9 mouse cellular contexts compared by ENCODE assay signal in the genomic region with DNA sequence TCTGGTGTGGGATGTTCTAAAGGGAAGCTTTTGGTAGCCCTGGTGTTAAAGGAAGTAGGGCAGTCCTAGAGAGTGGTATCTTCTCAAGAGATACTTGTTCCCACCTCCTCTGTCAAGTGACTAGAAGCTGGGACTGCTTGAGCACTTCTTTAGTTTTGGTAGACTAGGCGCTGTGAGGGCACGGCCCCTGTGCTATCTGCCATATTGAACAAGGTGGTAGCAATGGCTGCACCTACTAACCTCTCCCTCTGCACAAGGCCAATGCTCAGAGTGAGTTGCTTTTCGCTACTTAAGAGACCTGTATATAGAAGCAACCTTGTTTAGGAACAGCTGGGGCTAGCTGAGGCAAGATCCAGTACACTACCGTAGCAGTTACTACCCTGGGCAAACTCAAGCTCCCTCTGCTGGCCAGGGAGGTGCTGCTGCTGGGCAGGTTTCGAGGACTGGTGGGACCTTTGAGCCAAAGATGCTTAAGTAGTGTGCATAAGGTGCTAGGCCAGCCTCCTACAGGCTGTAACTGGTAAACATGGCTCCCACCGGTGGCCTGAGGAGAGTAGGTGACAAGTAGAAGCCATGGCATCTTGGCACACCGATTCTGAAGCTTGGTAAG. TPM values are rescaled to one million over a fixed set of nuclear protein-coding genes. Genes with fewer than 3 reads are reported as not detected.
DNase-seq lines count a peak whose midpoint lies in the region; ATAC-seq and TF ChIP-seq lines count a peak whose summit lies in the region.
"Had no signal": no experiment of that assay in that cellular context is flagged by ENCODE, and none has a peak within 500 bp of the region (broad histone marks: within the 10 kb centered on the region; RNA-seq: fewer than 3 reads in every experiment).

No protein-coding gene starts in this region.

- peak; percentile 71 for DNase-seq in kidney, adult 2 months
- DNase-seq in G1E (ENCODE audit: low spot score) = no peak
- peak; percentile 51 for DNase-seq in liver, postnatal 0 days
- DNase-seq in urinary bladder, postnatal 25 days (ENCODE audit: low spot score) = peak; percentile 48
- DNase-seq in embryo, embryonic 9.5 days (ENCODE audit: extremely low spot score) = no peak

- WGBS in kidney, adult 2 months = 81% methylated on average over 7 of the region's 7 CpGs
- 96% methylated on average over 7 of the region's 7 CpGs for WGBS in kidney, embryonic 15.5 days
- WGBS in liver, postnatal 0 days (ENCODE audit: insufficient replicate concordance) = 78% methylated on average over 7 of the region's 7 CpGs

- no peaks in the 10 kb centered on the region for H3K9me3 ChIP-seq in kidney, embryonic 15.5 days (replicated peaks)
- no peaks in the 10 kb centered on the region for H3K9me3 ChIP-seq in G1E (replicated peaks)
- H3K9me3 ChIP-seq in liver, postnatal 0 days (ENCODE audit: low read length) = no peaks in the 10 kb centered on the region

- no peak overlapping the region for H3K27ac ChIP-seq in kidney, adult 2 months (ENCODE audit: insufficient read depth, low read depth, low read length)
- no peak overlapping the region for H3K27ac ChIP-seq in kidney, embryonic 15.5 days
- H3K27ac ChIP-seq in embryonic fibroblast, embryonic 13.5 days (ENCODE audit: insufficient read depth, low read length) = no peak overlapping the region
- no peak overlapping the region for H3K27ac ChIP-seq in liver, postnatal 0 days (ENCODE audit: low read depth)

- no peaks in the 10 kb centered on the region for H3K27me3 ChIP-seq in kidney, adult 2 months (replicated peaks; ENCODE audit: control insufficient read depth, insufficient read depth, low read length)
- no peaks in the 10 kb centered on the region for H3K27me3 ChIP-seq in kidney, embryonic 15.5 days
- H3K27me3 ChIP-seq in G1E (ENCODE audit: insufficient read depth, low read length) = no peaks in the 10 kb centered on the region
- H3K27me3 ChIP-seq in liver, postnatal 0 days (ENCODE audit: insufficient read depth, low read length) = no peaks in the 10 kb centered on the region

- H3K9ac ChIP-seq in kidney, embryonic 15.5 days = no peak overlapping the region
- H3K9ac ChIP-seq in liver, postnatal 0 days (replicated peaks) = no peak overlapping the region

- TF ChIP-seq EP300 in liver, postnatal 0 days (IDR thresholded peaks at IDR 0.05; ENCODE audit: low read depth) = no peak

- H3K4me1 ChIP-seq in kidney, adult 2 months (ENCODE audit: control insufficient read depth, insufficient read depth, low read length) = peaks cover 5% of the 10 kb centered on the region; the same call in 1 of the 2 replicates
- H3K4me1 ChIP-seq in kidney, embryonic 15.5 days = peaks cover 11% of the 10 kb centered on the region; the same call in 1 of the 2 replicates
- no peaks in the 10 kb centered on the region for H3K4me1 ChIP-seq in G1E (ENCODE audit: insufficient read depth, low read depth, low read length)
- H3K4me1 ChIP-seq in embryonic fibroblast, embryonic 13.5 days (ENCODE audit: control insufficient read depth, insufficient read depth, low read length) = no peaks in the 10 kb centered on the region; the same call in 1 of the 2 replicates
- no peaks in the 10 kb centered on the region for H3K4me1 ChIP-seq in liver, postnatal 0 days (ENCODE audit: insufficient read depth)

- ATAC-seq in kidney, embryonic 15.5 days (replicated peaks; ENCODE audit: low FRiP score) = no peak
- ATAC-seq in G1E (ENCODE audit: extremely low read depth, insufficient number of reproducible peaks, low FRiP score, poor library complexity, severe bottlenecking) = 0 out of 2 replicates have a peak, but pooled peaks have one; percentile 30
- ATAC-seq in liver, postnatal 0 days = peak; percentile 38
- no peak for ATAC-seq in erythroid progenitor cell, adult 5-6 weeks (replicated peaks; ENCODE audit: low FRiP score, poor library complexity, severe bottlenecking)

- no peak overlapping the region for H3K4me2 ChIP-seq in kidney, embryonic 15.5 days
- no peak overlapping the region for H3K4me2 ChIP-seq in liver, postnatal 0 days (ENCODE audit: low read depth, low read length)

- H3K36me3 ChIP-seq in kidney, adult 2 months (ENCODE audit: control insufficient read depth, insufficient read depth, low read length) = peaks cover 5% of the 10 kb centered on the region; the same call in 1 of the 2 replicates
- peaks cover 96% of the 10 kb centered on the region for H3K36me3 ChIP-seq in kidney, embryonic 15.5 days
- H3K36me3 ChIP-seq in G1E (replicated peaks) = peaks cover 86% of the 10 kb centered on the region
- peaks cover 81% of the 10 kb centered on the region for H3K36me3 ChIP-seq in liver, postnatal 0 days (replicated peaks; ENCODE audit: insufficient read depth, low read length)

- TF ChIP-seq POLR2A in kidney, adult 2 months (IDR thresholded peaks at IDR 0.05; ENCODE audit: low read depth, low read length) = no peak
- TF ChIP-seq POLR2A in embryonic fibroblast, embryonic 13.5 days (IDR thresholded peaks at IDR 0.05; ENCODE audit: low read depth, low read length) = no peak

- peak; percentile 77 for TF ChIP-seq CTCF in kidney, adult 2 months (conservative IDR thresholded peaks at IDR 0.05; ENCODE audit: insufficient read depth, insufficient read length, low read depth, low read length)
- 0 out of 2 replicates have a peak, but pooled peaks have one; percentile 15 for TF ChIP-seq CTCF in G1E (IDR thresholded peaks at IDR 0.05; ENCODE audit: low read depth, low read length)
- TF ChIP-seq CTCF in embryonic fibroblast, embryonic 13.5 days (IDR thresholded peaks at IDR 0.05; ENCODE audit: borderline replicate concordance, insufficient read depth, low read length) = peak; percentile 39; the same call in 1 of the 2 replicates
- peak; percentile 72 for TF ChIP-seq CTCF in liver, postnatal 0 days (IDR thresholded peaks at IDR 0.05; ENCODE audit: low read depth)

- no peak overlapping the region for H3K4me3 ChIP-seq in kidney, adult 2 months (ENCODE audit: insufficient read depth, low read depth, low read length)
- H3K4me3 ChIP-seq in kidney, embryonic 15.5 days (replicated peaks) = no peak overlapping the region
- H3K4me3 ChIP-seq in G1E (ENCODE audit: low read depth, low read length) = no peak overlapping the region
- H3K4me3 ChIP-seq in embryonic fibroblast, embryonic 13.5 days (ENCODE audit: insufficient read depth, low read length) = no peak overlapping the region
- no peak overlapping the region for H3K4me3 ChIP-seq in liver, postnatal 0 days (ENCODE audit: low read depth, low read length)
- H3K4me3 ChIP-seq: erythroblast, embryonic 14.5 days had no signal

RNA-seq across cellular contexts. Expression of a gene that starts 30.5 kb away (rescaled TPM):
- polyA plus RNA-seq in kidney, adult 2 months (2012; rRNA removed) = 46.9 and 73.0 TPM in 2 replicates
- polyA plus RNA-seq in kidney, embryonic 15.5 days (2015; fragmentation: Nextera tagmentation; extraction: Ambion mirVana) = 387 and 407 TPM in 2 replicates
- 51.3 and 59.6 TPM in 2 replicates for total RNA-seq in G1E (2014; fragmentation: Nextera tagmentation)
- 94.2 and 97.9 TPM in 2 replicates for total RNA-seq in G1E (2017)
- 2.5 and 7.8 TPM in 2 replicates for polyA plus RNA-seq in G1E (2012)
- polyA plus RNA-seq in embryonic fibroblast, embryonic 13.5 days (2011; ENCODE audit: insufficient read length, low read depth, missing spikeins) = 875 and 1,137 TPM in 2 replicates
- polyA plus RNA-seq in liver, postnatal 0 days (2015; fragmentation: Nextera tagmentation; extraction: Ambion mirVana) = 155 and 160 TPM in 2 replicates
- 103 and 108 TPM in 2 replicates for total RNA-seq in erythroid progenitor cell, adult 5-6 weeks (2015; ENCODE audit: low replicate concordance)
- 58.8 and 72.4 TPM in 2 replicates for total RNA-seq in erythroid progenitor cell, adult 5-6 weeks (2017; ENCODE audit: low replicate concordance)

Comparison
In these comparisons a context has a peak if more than half of its experiments do, and no peak if none do; other contexts are left out.
1. DNase-seq: peak in kidney, adult 2 months (single experiment), liver, postnatal 0 days (single experiment) and urinary bladder, postnatal 25 days (single experiment); none in G1E (single experiment) and embryo, embryonic 9.5 days (single experiment).
2. CTCF ChIP-seq: peak in every context shown above with its lines; median percentile 77 in kidney, adult 2 months; 72 in liver, postnatal 0 days; 39 in embryonic fibroblast, embryonic 13.5 days; 15 in G1E.
3. ATAC-seq: peak in G1E (single experiment) and liver, postnatal 0 days (single experiment); none in kidney, embryonic 15.5 days (single experiment) and erythroid progenitor cell, adult 5-6 weeks (single experiment).